Mouse (Mus musculus): Measurements from ENCODE around the gene Dcst2. TPM values are rescaled to one million over a fixed set of nuclear protein-coding genes. Genes with fewer than 3 reads are reported as not detected.

Gene Dcst2
- polyA plus RNA-seq (2015; fragmentation: Nextera tagmentation; extraction: Ambion mirVana) = 0.20 and 0.23 TPM in 2 replicates

DNA sequence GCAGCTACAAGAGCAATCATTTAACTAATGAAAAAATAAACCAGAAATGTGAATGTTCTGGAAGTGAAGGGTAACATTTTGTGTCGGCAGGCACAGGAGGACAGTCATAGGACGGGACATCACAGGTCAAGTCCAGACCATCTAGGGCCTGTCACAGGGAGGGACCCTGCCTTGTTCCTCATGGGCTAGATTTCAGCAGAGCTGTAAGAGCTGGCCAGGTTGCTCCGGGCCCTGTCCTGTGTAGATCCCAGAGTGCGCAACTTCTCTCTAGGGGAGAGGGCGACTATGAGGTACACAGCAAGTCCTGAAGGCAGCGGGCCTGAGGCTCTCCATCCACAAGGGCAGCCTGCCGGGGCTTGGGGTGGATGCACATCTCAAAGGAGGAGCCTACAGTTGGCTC is at the start of gene Dcst2:
Gene Dcst2, plus strand, starts transcription at position 301 of the 400 bp plus-strand sequence.
- no peak within 1 kb of the TSS for H3K4me2 ChIP-seq
- 84% methylated on average over 7 of the region's 7 CpGs for WGBS
- no peaks in the 10 kb centered on the region for H3K4me1 ChIP-seq
- no peaks in the 10 kb centered on the region; the same call in 1 of the 2 replicates for H3K27me3 ChIP-seq
- H3K9me3 ChIP-seq = no peaks in the 10 kb centered on the region
- H3K9ac ChIP-seq = no peak within 1 kb of the TSS
- H3K36me3 ChIP-seq = no peaks in the 10 kb centered on the region
- no peak within 1 kb of the TSS for H3K4me3 ChIP-seq
- ATAC-seq (ENCODE audit: insufficient number of reproducible peaks, low FRiP score, low TSS enrichment, low read depth) = no peak
- no peak within 1 kb of the TSS for H3K27ac ChIP-seq

DNA sequence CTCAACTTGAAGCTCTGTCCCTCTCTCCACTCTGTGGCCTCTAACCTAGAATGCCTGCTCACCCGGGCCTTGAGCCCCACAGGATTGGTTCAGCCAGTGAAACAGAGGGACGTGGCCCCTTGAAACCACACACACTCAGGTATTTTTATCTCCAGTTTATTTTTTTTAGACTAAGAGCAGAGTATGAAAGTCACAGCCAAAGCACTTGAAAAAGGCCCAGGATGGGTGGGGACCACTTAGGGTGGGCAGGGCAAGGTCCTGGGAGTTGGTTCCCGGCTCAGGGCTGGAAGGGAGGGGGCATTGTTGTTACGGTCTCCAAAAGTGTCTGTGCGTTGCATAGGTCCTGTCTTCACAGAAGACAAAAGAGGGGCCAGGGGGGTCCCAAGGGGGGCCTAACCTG is 47.4 kb upstream of the Dcst2 start:
- peaks cover 42% of the 10 kb centered on the region for H3K4me1 ChIP-seq
- H3K4me3 ChIP-seq = no peak overlapping the region
- no peaks in the 10 kb centered on the region for H3K36me3 ChIP-seq
- no peak overlapping the region for H3K27ac ChIP-seq
- no peak overlapping the region for H3K9ac ChIP-seq
- no peak overlapping the region for H3K4me2 ChIP-seq
- 70% methylated on average over 5 of the region's 5 CpGs for WGBS
- no peak for ATAC-seq (ENCODE audit: insufficient number of reproducible peaks, low FRiP score, low TSS enrichment, low read depth)
- peaks cover 17% of the 10 kb centered on the region; the same call in 1 of the 2 replicates for H3K27me3 ChIP-seq
- no peaks in the 10 kb centered on the region for H3K9me3 ChIP-seq

DNA sequence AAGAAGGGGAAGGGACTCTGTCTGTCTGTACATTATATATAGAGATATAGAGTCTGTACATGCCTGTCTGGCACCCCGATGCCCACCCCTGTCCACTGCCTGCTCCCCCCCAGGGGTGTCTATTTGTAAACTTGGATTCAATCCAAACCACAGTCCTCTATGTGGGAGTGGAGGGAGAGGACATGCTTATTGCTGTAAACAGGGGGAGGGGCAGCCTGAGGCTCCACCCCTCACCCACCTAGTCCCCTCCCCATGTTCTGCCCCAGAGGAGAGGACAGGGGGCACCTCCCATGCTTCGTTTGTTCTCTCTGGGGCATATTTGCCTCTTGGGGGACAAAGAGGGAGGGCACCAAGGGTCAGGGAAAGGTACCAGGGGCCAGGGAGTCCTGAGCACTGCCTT is 47.0 kb upstream of the Dcst2 start:
- peaks cover 47% of the 10 kb centered on the region for H3K4me1 ChIP-seq
- no peaks in the 10 kb centered on the region for H3K9me3 ChIP-seq
- 44% methylated on average over 2 of the region's 2 CpGs for WGBS
- H3K27me3 ChIP-seq = peaks cover 20% of the 10 kb centered on the region; the same call in 1 of the 2 replicates
- no peak for ATAC-seq (ENCODE audit: insufficient number of reproducible peaks, low FRiP score, low TSS enrichment, low read depth)
- peak overlapping the region; percentile 49; the same call in 1 of the 2 replicates for H3K4me2 ChIP-seq
- H3K4me3 ChIP-seq = no peak overlapping the region
- no peak overlapping the region for H3K27ac ChIP-seq
- H3K9ac ChIP-seq = 0 out of 2 replicates have a peak overlapping the region, but pooled peaks have one; percentile 1
- no peaks in the 10 kb centered on the region for H3K36me3 ChIP-seq

DNA sequence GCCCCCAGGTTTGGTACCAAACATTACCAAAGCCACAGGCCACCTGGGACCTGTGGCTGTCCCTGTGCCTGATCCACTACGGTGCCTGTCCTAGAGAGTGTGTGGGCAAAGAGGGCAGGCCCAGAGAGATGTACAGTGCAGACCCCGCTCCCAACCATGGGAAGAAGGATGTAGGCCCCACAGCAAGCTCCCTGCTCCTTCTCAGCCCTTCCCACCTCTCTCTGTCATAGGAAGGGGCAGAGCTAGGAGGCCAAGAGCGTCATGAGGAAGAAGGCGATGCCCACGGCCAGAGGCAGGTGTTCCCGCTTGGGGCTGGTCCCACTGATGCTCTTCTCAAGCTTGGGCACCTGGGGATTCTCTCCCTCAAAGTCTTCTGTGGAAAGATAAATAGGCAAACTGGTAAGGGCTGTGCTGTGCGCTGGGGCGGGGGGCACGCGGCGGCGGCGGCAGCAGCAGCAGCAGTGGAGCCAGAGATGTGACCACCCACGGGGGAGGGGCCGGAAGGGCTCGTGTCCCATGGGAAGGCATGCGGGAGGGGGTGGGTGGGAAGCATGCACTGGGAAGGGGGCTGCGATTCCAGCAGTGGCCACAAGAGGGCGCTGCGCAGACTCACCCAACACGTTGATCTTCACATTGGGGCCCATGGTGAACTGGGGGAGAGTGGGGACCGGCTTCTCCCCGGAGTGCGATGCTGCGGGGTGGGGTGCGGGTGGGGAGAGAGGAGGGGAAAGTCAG is 46.4 kb upstream of the Dcst2 start:
- Histone ChIP-seq H3K4me2 (peak overlapping the region; percentile 49), H3K36me3 (no peaks in the 10 kb centered on the region), H3K4me1 (peaks cover 53% of the 10 kb centered on the region), H3K27ac (no peak overlapping the region), H3K4me3 (peak overlapping the region; percentile 28), H3K9me3 (no peaks in the 10 kb centered on the region), H3K9ac (peak overlapping the region; percentile 1; the same call in 1 of the 2 replicates), H3K27me3 (peaks cover 21% of the 10 kb centered on the region)
- 6% methylated on average over 25 of the region's 26 CpGs for WGBS
- ATAC-seq (ENCODE audit: insufficient number of reproducible peaks, low FRiP score, low TSS enrichment, low read depth) = no peak

DNA sequence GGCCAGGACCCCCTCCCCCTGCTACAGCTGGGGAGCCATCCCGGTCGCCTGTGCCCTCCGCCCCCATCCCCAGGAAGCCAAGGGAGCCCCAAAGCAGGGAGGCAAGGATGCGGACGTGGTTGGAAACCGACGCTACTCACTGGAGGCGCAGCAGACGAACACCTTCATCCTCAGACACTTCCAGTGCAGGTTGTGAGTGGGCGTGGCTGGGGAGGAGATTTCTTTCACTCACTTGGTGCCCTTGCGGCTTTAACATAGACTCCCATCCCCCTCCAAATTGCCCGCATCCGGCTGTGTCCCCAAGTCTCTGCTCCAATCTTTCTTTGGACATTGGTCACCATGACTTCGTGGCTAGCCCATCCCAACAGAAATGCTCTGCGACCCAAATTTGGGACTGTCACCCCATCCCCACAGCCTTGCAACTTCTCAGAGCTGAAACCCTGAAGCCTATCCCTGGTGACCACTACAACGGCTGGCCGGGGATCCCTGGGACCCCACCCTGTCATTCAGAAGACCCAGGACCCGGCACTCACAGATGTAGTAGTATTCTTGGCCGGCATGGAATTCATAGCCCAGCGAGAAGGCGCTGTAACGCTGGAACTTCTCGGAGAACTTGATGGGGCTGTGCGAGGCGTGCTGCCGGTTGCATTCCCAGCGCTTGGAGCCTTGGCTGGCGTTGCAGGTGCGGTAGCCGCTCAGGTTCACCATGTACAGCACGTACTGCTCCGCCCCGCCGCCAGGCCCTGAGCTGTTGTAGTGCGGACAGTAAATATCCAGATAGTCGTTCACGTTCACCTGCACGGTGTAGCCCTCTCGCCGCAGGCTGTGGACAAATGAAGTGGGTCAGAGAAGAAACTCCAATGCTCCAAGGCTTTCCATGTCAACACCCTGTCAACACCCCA is 45.6 kb upstream of the Dcst2 start:
- Histone ChIP-seq H3K4me2 (peak overlapping the region; percentile 49), H3K27ac (peak overlapping the region; percentile 8; the same call in 1 of the 2 replicates), H3K4me1 (peaks cover 61% of the 10 kb centered on the region), H3K4me3 (peak overlapping the region; percentile 28), H3K9ac (no peak overlapping the region), H3K36me3 (no peaks in the 10 kb centered on the region), H3K27me3 (peaks cover 29% of the 10 kb centered on the region), H3K9me3 (no peaks in the 10 kb centered on the region)
- 14% methylated on average over 40 of the region's 40 CpGs for WGBS
- no peak for ATAC-seq (ENCODE audit: insufficient number of reproducible peaks, low FRiP score, low TSS enrichment, low read depth)

DNA sequence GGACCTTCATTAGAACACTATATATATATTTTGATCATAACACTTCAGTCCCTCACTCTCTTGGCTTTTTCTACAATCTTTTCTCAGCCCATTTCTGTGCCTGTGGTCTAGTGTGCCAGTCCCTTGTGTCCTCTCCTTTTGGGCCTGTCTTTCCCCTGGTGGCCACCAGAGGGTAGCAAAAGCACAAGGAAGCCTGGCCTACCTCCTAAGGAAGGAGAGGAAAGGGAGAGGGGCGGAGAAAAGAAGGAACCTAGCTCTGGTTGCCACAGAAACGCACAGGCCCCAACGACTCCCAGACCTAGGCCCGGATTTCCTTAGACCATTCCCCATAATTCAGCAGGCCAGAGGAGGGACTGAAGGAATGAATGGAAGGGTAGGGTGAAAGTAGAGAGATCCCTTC is 44.9 kb upstream of the Dcst2 start:
- ATAC-seq (ENCODE audit: insufficient number of reproducible peaks, low FRiP score, low TSS enrichment, low read depth) = no peak

DNA sequence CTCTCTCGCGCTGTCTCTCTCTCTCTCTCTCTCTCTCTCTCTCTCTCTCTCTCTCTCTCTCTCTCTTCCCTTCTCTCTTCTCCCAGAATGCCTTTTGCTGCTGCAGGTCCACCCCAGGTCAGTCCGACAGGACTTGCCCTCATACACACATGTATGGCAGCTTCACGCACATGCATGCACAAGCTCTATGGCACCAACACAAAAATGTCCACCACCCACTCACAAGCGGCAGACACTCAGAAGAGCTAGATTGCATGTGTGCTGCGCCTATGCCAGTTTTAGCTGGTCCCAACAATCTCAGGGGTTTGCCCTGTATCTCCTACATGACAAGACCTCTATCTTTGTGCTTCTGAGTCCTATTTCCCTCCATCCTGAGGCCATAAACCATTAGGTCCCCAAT is 44.5 kb upstream of the Dcst2 start:
- Histone ChIP-seq H3K27me3 (peaks cover 33% of the 10 kb centered on the region), H3K27ac (no peak overlapping the region), H3K4me2 (0 out of 2 replicates have a peak overlapping the region, but pooled peaks have one; percentile 49), H3K9me3 (no peaks in the 10 kb centered on the region), H3K9ac (no peak overlapping the region), H3K4me1 (peaks cover 72% of the 10 kb centered on the region), H3K36me3 (no peaks in the 10 kb centered on the region), H3K4me3 (no peak overlapping the region)
- 45% methylated on average over 6 of the region's 6 CpGs for WGBS
- no peak for ATAC-seq (ENCODE audit: insufficient number of reproducible peaks, low FRiP score, low TSS enrichment, low read depth)

More for the DNA sequence above, 44.9 kb upstream of the Dcst2 start:
- no peaks in the 10 kb centered on the region for H3K9me3 ChIP-seq
- no peak overlapping the region for H3K9ac ChIP-seq
- 2% methylated on average over 4 of the region's 4 CpGs for WGBS
- H3K4me1 ChIP-seq = peaks cover 67% of the 10 kb centered on the region
- H3K27ac ChIP-seq = 0 out of 2 replicates have a peak overlapping the region, but pooled peaks have one; percentile 8
- H3K4me3 ChIP-seq = no peak overlapping the region
- H3K36me3 ChIP-seq = no peaks in the 10 kb centered on the region
- H3K27me3 ChIP-seq = peaks cover 33% of the 10 kb centered on the region
- H3K4me2 ChIP-seq = peak overlapping the region; percentile 49; the same call in 1 of the 2 replicates

DNA sequence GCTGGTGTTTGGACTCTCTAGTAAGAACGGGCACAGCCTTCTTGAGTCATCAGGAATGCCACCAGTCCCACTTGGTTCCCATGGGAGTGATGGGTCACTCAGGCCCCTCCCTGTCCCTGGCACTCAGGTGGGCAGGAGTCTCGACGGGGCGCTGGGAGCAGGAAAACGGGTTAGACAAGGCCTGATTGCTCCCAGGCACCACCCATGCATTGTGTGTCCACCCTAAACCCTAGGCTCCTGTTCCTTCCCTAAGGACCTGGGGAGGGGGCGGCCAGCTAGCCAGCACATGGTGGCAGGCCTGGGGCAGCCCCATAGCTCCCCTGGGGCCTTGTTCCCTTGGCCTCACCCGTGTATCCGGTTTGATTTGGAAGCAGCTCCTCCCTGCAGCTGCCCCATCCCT is 43.5 kb upstream of the Dcst2 start:
- 70% methylated on average over 8 of the region's 8 CpGs for WGBS

DNA sequence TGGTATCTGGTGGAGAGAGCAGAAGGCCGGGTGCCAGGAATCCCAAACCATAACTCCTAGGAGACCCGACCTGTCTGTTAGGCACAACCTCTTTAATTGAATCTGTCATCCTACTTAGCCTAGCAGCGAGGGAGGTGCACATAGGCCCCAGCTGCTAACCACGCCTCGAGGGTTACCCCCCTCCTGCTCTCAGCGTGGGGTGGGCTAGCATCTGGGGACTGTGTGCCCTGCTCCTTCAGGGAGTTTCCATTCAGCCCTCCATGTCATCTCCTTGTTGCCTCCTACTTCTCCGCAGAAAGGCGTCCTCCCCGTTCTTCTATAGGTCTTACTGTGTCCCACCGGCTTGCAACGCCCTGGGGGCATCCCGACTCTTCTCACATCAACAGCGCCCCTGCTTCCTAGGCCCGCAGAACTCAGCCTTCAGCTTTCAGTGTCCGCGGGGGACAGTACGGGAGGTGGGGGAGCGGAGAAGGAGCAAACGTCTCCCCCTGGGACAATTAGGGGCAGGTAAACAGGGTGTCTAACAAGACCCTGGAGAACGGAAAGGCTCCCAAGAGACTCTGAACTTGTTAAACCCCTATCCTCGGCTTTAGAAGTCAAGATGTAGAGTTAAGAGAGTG is 42.7 kb upstream of the Dcst2 start:
- Histone ChIP-seq H3K27me3 (peaks cover 33% of the 10 kb centered on the region), H3K4me2 (peak overlapping the region; percentile 98), H3K4me1 (peaks cover 77% of the 10 kb centered on the region), H3K27ac (peak overlapping the region; percentile 55; the same call in 1 of the 2 replicates), H3K9ac (0 out of 2 replicates have a peak overlapping the region, but pooled peaks have one; percentile 29), H3K36me3 (no peaks in the 10 kb centered on the region), H3K4me3 (peak overlapping the region; percentile 72), H3K9me3 (no peaks in the 10 kb centered on the region)
- 14% methylated on average over 21 of the region's 21 CpGs for WGBS
- no peak for ATAC-seq (ENCODE audit: insufficient number of reproducible peaks, low FRiP score, low TSS enrichment, low read depth)

More for the DNA sequence above, 43.5 kb upstream of the Dcst2 start:
- Histone ChIP-seq H3K9me3 (no peaks in the 10 kb centered on the region), H3K36me3 (no peaks in the 10 kb centered on the region), H3K4me1 (peaks cover 77% of the 10 kb centered on the region), H3K4me3 (no peak overlapping the region), H3K4me2 (no peak overlapping the region), H3K27ac (no peak overlapping the region), H3K9ac (no peak overlapping the region), H3K27me3 (peaks cover 33% of the 10 kb centered on the region)
- no peak for ATAC-seq (ENCODE audit: insufficient number of reproducible peaks, low FRiP score, low TSS enrichment, low read depth)

DNA sequence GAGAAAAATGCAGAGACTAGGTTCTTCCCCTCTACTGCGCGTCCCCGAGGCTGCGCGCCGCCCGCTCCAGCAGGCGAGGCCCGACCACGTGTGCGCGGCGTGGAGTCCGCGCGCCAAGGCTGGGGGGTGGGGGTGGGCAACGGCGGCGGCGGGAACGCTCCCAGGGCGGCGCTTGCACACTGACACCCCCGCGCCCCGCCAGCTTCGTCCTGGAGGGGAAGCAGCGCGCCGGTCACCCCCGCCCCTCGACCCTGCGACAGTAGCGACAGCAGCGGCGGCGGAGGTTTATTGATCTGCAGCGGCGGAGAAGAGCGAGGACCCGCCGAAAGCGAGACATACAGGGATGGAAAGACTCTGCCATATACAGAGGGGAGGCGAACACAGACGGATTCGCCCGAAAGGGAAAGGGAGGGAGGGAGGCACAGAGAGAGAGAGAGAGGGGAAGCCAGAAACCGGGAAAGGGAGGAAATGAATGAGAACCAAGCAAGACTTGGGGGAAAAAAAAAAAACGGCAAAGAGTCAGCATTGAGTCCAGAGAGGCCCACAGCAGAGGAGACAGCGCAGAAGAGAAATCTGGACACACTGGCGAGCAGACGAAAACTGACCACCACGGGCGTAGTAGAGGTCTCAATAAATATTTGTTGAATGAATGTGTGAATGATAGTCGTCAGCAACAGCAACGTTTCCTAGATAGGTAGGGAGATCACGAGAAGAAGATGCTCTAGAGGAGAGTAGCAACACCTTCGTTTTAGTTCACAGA is 42.0 kb upstream of the Dcst2 start:
- 2% methylated on average over 51 of the region's 58 CpGs for WGBS

More for the DNA sequence above, 42.0 kb upstream of the Dcst2 start:
- H3K4me2 ChIP-seq = peak overlapping the region; percentile 98
- peak overlapping the region; percentile 72 for H3K4me3 ChIP-seq
- H3K27me3 ChIP-seq = peaks cover 33% of the 10 kb centered on the region
- ATAC-seq (ENCODE audit: insufficient number of reproducible peaks, low FRiP score, low TSS enrichment, low read depth) = no peak
- no peaks in the 10 kb centered on the region for H3K9me3 ChIP-seq
- peak overlapping the region; percentile 55 for H3K27ac ChIP-seq
- H3K9ac ChIP-seq = peak overlapping the region; percentile 29; the same call in 1 of the 2 replicates
- H3K36me3 ChIP-seq = no peaks in the 10 kb centered on the region
- H3K4me1 ChIP-seq = peaks cover 72% of the 10 kb centered on the region
